Mouse (Mus musculus): ENCODE data around the gene Ppp1r9a. TPM values are rescaled to one million over a fixed set of nuclear protein-coding genes. Genes with fewer than 3 reads are reported as not detected.

Ppp1r9a gene
- polyA plus RNA-seq, 1 experiment from 2014 or later: 17.8 TPM

GRCm38 (mm10) chr6:5155313-5155927 is 252.7 kb downstream of the Ppp1r9a start:
- H3K9me3 ChIP-seq: no peaks in the 10 kb centered on the region
- WGBS: 69% methylated on average over 1 of the region's 1 CpGs
- no peak overlapping the region for H3K4me3 ChIP-seq
- H3K27me3 ChIP-seq (replicated peaks; ENCODE audit: low read depth, poor library complexity, severe bottlenecking): no peaks in the 10 kb centered on the region
- peaks cover 26% of the 10 kb centered on the region for H3K36me3 ChIP-seq (replicated peaks)
- H3K4me1 ChIP-seq: no peaks in the 10 kb centered on the region
- no peak for DNase-seq (ENCODE audit: low spot score)
- no peak overlapping the region for H3K27ac ChIP-seq (replicated peaks)

- 87% methylated on average over 6 of the region's 6 CpGs for WGBS
- no peaks in the 10 kb centered on the region for H3K9me3 ChIP-seq
- no peak overlapping the region for H3K27ac ChIP-seq (replicated peaks)
- H3K36me3 ChIP-seq (replicated peaks): peaks cover 26% of the 10 kb centered on the region
- no peak for DNase-seq (ENCODE audit: low spot score)
- no peaks in the 10 kb centered on the region for H3K4me1 ChIP-seq
- no peaks in the 10 kb centered on the region for H3K27me3 ChIP-seq (replicated peaks; ENCODE audit: low read depth, poor library complexity, severe bottlenecking)
- no peak overlapping the region for H3K4me3 ChIP-seq
These were observed 254.1 kb downstream of the Ppp1r9a start for GRCm38 (mm10) chr6:5156541-5157425.

DNA sequence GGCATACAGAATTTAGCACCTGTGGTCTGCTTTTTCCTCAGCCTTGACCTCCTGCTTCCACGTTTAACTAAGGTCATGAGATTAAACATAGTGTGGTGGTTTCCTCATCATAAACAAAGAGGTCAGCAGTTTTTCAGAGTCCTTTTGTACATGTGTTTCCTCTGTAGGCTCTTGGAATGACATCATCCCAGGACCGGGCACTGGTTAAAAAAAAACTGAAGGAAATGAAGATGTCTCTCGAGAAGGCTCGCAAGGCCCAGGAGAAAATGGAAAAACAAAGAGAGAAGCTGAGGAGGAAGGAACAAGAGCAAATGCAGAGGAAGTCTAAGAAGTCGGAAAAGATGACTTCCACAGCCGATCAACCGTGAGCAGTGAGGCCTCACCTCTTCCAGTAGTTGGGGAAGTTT is 256.7 kb downstream of the Ppp1r9a start:
- Histone ChIP-seq H3K27ac (replicated peaks) (no peak overlapping the region), H3K9me3 (no peaks in the 10 kb centered on the region), H3K4me3 (no peak overlapping the region), H3K27me3 (replicated peaks; ENCODE audit: low read depth, poor library complexity, severe bottlenecking) (no peaks in the 10 kb centered on the region), H3K4me1 (no peaks in the 10 kb centered on the region), H3K36me3 (replicated peaks) (peaks cover 21% of the 10 kb centered on the region)
- DNase-seq (ENCODE audit: low spot score): no peak
- WGBS: 84% methylated on average over 7 of the region's 7 CpGs

DNA sequence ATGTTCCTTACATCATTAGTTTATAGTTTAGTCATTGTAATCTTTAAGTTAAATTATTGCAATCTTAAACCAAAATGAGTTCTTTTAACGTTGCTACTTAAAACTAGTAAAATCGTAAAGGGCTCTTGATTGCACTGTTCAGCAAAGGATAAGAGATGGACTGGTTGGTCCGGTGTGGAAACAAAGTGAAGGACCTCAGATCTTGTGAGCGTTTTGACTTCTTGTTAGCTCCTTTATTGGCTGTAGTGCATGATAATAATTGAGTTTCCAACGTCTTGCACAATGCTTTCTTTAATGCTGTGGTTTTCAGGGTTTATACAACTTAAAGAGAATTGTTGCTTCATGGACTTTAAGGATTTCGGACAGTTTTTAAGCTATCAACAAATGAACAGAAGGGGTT is 259.3 kb downstream of the Ppp1r9a start:
- no peaks in the 10 kb centered on the region for H3K27me3 ChIP-seq (replicated peaks; ENCODE audit: low read depth, poor library complexity, severe bottlenecking)
- H3K4me3 ChIP-seq: no peak overlapping the region
- H3K9me3 ChIP-seq: no peaks in the 10 kb centered on the region
- no peak overlapping the region for H3K27ac ChIP-seq (replicated peaks)
- H3K4me1 ChIP-seq: peaks cover 12% of the 10 kb centered on the region
- peaks cover 21% of the 10 kb centered on the region for H3K36me3 ChIP-seq (replicated peaks)
- 91% methylated on average over 6 of the region's 6 CpGs for WGBS
- no peak for DNase-seq (ENCODE audit: low spot score)

- H3K9me3 ChIP-seq: no peaks in the 10 kb centered on the region
- H3K36me3 ChIP-seq (replicated peaks): peaks cover 18% of the 10 kb centered on the region
- no peaks in the 10 kb centered on the region for H3K27me3 ChIP-seq (replicated peaks; ENCODE audit: low read depth, poor library complexity, severe bottlenecking)
- DNase-seq (ENCODE audit: low spot score): no peak
- 97% methylated on average over 14 of the region's 14 CpGs for WGBS
- peaks cover 20% of the 10 kb centered on the region for H3K4me1 ChIP-seq
- peak overlapping the region; percentile 21; the same call in 1 of the 2 replicates for H3K27ac ChIP-seq (replicated peaks)
- no peak overlapping the region for H3K4me3 ChIP-seq
These were observed 260.9 kb downstream of the Ppp1r9a start for GRCm38 (mm10) chr6:5163507-5164144.

DNA sequence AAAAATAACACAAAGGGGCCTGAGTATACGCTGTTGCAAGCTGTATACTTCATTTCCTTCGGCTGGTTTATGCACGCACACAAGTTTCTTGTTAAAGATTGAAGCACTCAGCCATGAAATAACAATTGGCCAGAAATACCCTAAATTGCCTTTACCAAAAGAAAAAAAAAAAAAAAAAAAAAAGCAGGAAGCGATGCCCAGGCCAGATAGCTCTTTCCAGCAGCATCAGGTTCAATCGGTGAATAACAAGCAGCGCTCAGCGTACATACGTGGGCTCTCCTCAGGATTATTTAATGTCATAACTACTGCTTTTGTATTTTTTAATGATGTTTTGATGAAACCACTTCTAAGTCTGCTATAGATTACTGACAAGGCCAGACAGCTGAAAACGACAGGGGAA is 262.1 kb downstream of the Ppp1r9a start:
- Histone ChIP-seq H3K4me3 (no peak overlapping the region), H3K9me3 (no peaks in the 10 kb centered on the region), H3K27me3 (replicated peaks; ENCODE audit: low read depth, poor library complexity, severe bottlenecking) (no peaks in the 10 kb centered on the region), H3K4me1 (peaks cover 20% of the 10 kb centered on the region), H3K36me3 (replicated peaks) (peaks cover 6% of the 10 kb centered on the region), H3K27ac (replicated peaks) (0 out of 2 replicates have a peak overlapping the region, but pooled peaks have one; percentile 14)
- 80% methylated on average over 9 of the region's 9 CpGs for WGBS
- DNase-seq (ENCODE audit: low spot score): no peak

- peaks cover 20% of the 10 kb centered on the region for H3K4me1 ChIP-seq
- DNase-seq (ENCODE audit: low spot score): no peak
- no peaks in the 10 kb centered on the region for H3K27me3 ChIP-seq (replicated peaks; ENCODE audit: low read depth, poor library complexity, severe bottlenecking)
- H3K9me3 ChIP-seq: no peaks in the 10 kb centered on the region
- no peaks in the 10 kb centered on the region for H3K36me3 ChIP-seq (replicated peaks)
- WGBS: 57% methylated on average over 14 of the region's 14 CpGs
- H3K27ac ChIP-seq (replicated peaks): 0 out of 2 replicates have a peak overlapping the region, but pooled peaks have one; percentile 30
- H3K4me3 ChIP-seq: no peak overlapping the region
These were observed 264.4 kb downstream of the Ppp1r9a start for GRCm38 (mm10) chr6:5167051-5167677.

DNA sequence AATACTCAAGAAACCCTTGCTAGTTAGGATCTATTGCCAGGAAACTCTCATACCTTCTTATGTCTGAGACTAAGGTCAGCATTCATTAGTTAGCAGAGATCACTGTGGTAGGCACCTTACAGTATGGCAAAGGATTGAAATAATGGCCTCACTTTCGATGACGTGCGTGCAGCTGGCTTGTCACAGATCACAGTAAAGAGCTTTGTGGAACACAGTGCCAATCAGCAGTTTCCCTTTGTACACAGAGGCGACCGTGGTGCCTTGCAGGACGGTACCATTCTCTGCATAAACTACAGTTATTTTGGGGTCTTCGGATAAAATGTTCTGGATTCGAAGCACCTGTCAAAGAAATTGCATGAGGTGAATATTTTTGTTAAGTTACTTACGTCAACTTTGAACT is 265.4 kb downstream of the Ppp1r9a start:
- no peaks in the 10 kb centered on the region for H3K27me3 ChIP-seq (replicated peaks; ENCODE audit: low read depth, poor library complexity, severe bottlenecking)
- DNase-seq (ENCODE audit: low spot score): no peak
- peaks cover 23% of the 10 kb centered on the region for H3K4me1 ChIP-seq
- WGBS: 91% methylated on average over 9 of the region's 9 CpGs
- no peaks in the 10 kb centered on the region for H3K9me3 ChIP-seq
- H3K36me3 ChIP-seq (replicated peaks): no peaks in the 10 kb centered on the region
- no peak overlapping the region for H3K27ac ChIP-seq (replicated peaks)
- no peak overlapping the region for H3K4me3 ChIP-seq

DNA sequence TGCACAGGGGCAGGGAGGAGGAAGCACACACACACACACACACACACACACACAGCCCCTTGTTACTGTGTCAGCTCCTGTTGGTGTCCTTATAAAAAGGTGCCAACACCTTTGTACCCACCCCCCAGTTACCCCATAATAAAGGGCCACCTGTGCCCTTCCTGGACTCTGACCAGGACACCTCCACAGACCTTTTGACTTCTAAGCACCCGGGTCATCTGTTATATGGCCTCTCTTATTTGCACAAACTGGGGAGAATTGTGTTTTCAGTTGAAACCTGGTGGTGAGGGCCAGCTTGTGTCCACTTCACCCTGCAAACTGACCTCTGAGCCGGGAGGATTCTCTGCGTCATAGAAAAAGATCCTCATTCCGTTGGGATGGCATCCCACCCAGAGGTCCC is 268.7 kb downstream of the Ppp1r9a start:
- H3K4me3 ChIP-seq: no peak overlapping the region
- H3K36me3 ChIP-seq (replicated peaks): no peaks in the 10 kb centered on the region
- DNase-seq (ENCODE audit: low spot score): no peak
- WGBS: 80% methylated on average over 4 of the region's 4 CpGs
- H3K9me3 ChIP-seq: no peaks in the 10 kb centered on the region
- peaks cover 16% of the 10 kb centered on the region for H3K4me1 ChIP-seq
- H3K27me3 ChIP-seq (replicated peaks; ENCODE audit: low read depth, poor library complexity, severe bottlenecking): no peaks in the 10 kb centered on the region
- H3K27ac ChIP-seq (replicated peaks): no peak overlapping the region

GRCm38 (mm10) chr6:5172571-5172970 is 269.9 kb downstream of the Ppp1r9a start:
- 80% methylated on average over 9 of the region's 9 CpGs for WGBS
- no peaks in the 10 kb centered on the region for H3K9me3 ChIP-seq
- H3K27ac ChIP-seq (replicated peaks): no peak overlapping the region
- DNase-seq (ENCODE audit: low spot score): no peak
- H3K36me3 ChIP-seq (replicated peaks): no peaks in the 10 kb centered on the region
- no peaks in the 10 kb centered on the region for H3K27me3 ChIP-seq (replicated peaks; ENCODE audit: low read depth, poor library complexity, severe bottlenecking)
- H3K4me1 ChIP-seq: peaks cover 6% of the 10 kb centered on the region; the same call in 1 of the 2 replicates
- no peak overlapping the region for H3K4me3 ChIP-seq

GRCm38 (mm10) chr6:5174179-5174812 is 271.6 kb downstream of the Ppp1r9a start:
- no peak overlapping the region for H3K4me3 ChIP-seq
- no peaks in the 10 kb centered on the region for H3K27me3 ChIP-seq (replicated peaks; ENCODE audit: low read depth, poor library complexity, severe bottlenecking)
- H3K4me1 ChIP-seq: peaks cover 18% of the 10 kb centered on the region
- H3K27ac ChIP-seq (replicated peaks): no peak overlapping the region
- H3K36me3 ChIP-seq (replicated peaks): no peaks in the 10 kb centered on the region
- DNase-seq (ENCODE audit: low spot score): no peak
- 87% methylated on average over 10 of the region's 10 CpGs for WGBS
- no peaks in the 10 kb centered on the region for H3K9me3 ChIP-seq
